Mouse (Mus musculus) limb, embryonic 10.5 days (tissue): ENCODE results near the gene Pinlyp. TPM values are rescaled to one million over a fixed set of nuclear protein-coding genes. Genes with fewer than 3 reads are reported as not detected.

ENCODE experiments used
- DNase-seq: peaks from one replicate; pipeline ENCODE4 v3.0.0-alpha.2; 2017; ENCODE audit warnings: low spot score
- H3K27ac ChIP-seq: fragments of 300-500 bp; sonication (generic); 2 replicates; pipeline ENCODE4 v1.5.1; 2016; ENCODE audit warnings: mild to moderate bottlenecking
- H3K27me3 ChIP-seq: fragments of 300-500 bp; sonication (generic); 2 replicates; pipeline ENCODE4 v1.6.1; 2016; ENCODE audit warnings: low read depth, mild to moderate bottlenecking; ENCODE audit not compliant: poor library complexity, severe bottlenecking
- H3K36me3 ChIP-seq: fragments of 300-500 bp; sonication (generic); 2 replicates; pipeline ENCODE4 v1.6.1; 2016; ENCODE audit warnings: mild to moderate bottlenecking, moderate library complexity
- H3K4me1 ChIP-seq: fragments of 300-500 bp; sonication (generic); 2 replicates; pipeline ENCODE4 v1.6.1; 2016
- H3K4me3 ChIP-seq: fragments of 300-500 bp; sonication (generic); 2 replicates; pipeline ENCODE4 v1.5.1; 2016; ENCODE audit warnings: mild to moderate bottlenecking, moderate library complexity
- H3K9me3 ChIP-seq: fragments of 300-500 bp; sonication (generic); replicated peaks from 2 replicates; pipeline ENCODE4 v1.6.1; 2016; ENCODE audit warnings: mild to moderate bottlenecking
- WGBS: fragments of 180-500 bp; shearing (Covaris S2); methylation state at CpG from one replicate; pipeline ENCODE4 v1.1.7; 2016; 5-methylcytosine and 5-hydroxymethylcytosine counted together
- polyA plus RNA-seq: library from polyadenylated mRNA; unstranded; fragments of >200 nt; fragmentation: Nextera tagmentation; extraction: Ambion mirVana; gene quantifications from 2 replicates; pipeline ENCODE4 v1.2.1, GENCODE M21; 2016

The Pinlyp gene
- polyA plus RNA-seq, 1 experiment from 2014 or later: not detected

DNA sequence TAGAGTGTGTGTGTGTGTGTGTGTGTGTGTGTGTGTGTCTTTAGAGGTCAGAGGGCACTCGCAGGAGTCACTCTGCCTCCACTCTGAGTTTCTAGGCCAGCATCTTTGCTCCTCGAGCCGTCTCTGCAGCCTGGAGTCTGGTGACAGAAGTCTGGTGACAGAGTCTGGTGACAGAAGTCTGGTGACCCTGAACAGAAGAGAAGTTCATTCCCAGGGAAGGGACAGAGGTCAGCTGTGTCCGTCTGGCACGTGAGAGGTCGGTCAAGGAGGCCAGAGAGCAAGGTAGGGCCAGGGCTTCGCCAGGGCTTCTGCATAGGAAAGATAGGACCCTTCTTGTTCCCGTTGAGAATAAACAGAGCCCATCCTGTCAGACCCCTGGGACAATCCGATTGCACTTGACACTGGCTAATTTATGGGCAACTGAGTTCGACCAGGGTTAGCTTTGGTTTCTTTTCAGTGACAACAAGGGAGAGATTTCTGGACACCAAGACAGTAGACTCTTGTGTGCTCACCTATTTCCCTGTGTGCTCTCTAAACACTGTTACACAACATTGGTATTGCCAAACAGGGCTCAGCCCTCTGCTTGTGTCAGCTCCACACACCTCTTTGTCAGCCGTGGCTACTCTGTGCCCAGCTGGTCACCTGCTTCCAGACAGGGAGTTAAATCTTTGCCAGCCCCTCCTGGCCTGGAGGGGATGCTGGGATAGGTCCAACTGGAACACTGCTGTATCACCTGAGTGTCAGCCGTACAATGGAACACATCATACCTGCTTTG lies 6.3 kb upstream of the Pinlyp start:
- H3K36me3 ChIP-seq: peaks cover 91% of the 10 kb centered on the region

DNA sequence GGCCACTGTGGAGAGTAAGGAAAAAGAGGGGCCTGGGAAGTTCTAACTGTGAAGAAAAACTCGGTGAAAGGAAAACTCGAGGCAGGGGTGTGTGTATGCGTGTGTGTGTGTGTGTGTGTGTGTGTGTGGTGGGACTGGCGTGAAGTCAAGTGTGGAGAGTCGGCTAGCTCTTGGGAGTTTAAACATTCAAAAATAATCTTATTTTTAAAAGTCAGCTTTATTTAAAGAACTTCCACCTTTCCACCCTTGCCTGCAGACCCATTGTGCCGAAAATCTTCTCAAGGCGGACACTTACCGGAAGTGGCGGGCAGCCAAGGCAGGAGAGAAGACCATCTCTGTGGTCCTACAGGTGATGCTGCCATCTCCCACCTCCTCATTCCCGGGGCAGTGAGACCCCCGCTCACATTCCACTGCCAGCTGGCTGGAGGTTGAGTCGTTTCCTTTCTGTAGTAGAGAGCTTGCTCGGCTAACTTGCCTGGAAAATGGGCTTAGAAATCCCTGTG lies 1.7 kb upstream of the Pinlyp start:
- peaks cover 49% of the 10 kb centered on the region for H3K36me3 ChIP-seq
- no peak for DNase-seq
- H3K9me3 ChIP-seq: no peaks in the 10 kb centered on the region
- no peaks in the 10 kb centered on the region for H3K27me3 ChIP-seq
- H3K4me1 ChIP-seq: peaks cover 18% of the 10 kb centered on the region
- WGBS: 38% methylated on average over 13 of the region's 13 CpGs
- H3K27ac ChIP-seq: peak overlapping the region; percentile 86
- H3K4me3 ChIP-seq: peak overlapping the region; percentile 71

More for the DNA sequence above, 6.3 kb upstream of the Pinlyp start:
- H3K27me3 ChIP-seq: no peaks in the 10 kb centered on the region
- H3K4me3 ChIP-seq: no peak overlapping the region
- H3K9me3 ChIP-seq: no peaks in the 10 kb centered on the region
- DNase-seq: no peak
- H3K4me1 ChIP-seq: peaks cover 8% of the 10 kb centered on the region
- no peak overlapping the region for H3K27ac ChIP-seq
- WGBS: 90% methylated on average over 12 of the region's 12 CpGs

GRCm38 (mm10) chr7:24546634-24547389 lies 894 bp upstream of the Pinlyp start:
- no peaks in the 10 kb centered on the region for H3K27me3 ChIP-seq
- H3K27ac ChIP-seq: peak overlapping the region; percentile 86
- peak; percentile 100 for DNase-seq
- H3K9me3 ChIP-seq: no peaks in the 10 kb centered on the region
- peaks cover 18% of the 10 kb centered on the region for H3K4me1 ChIP-seq
- under 1% methylated on average over 57 of the region's 57 CpGs for WGBS
- H3K4me3 ChIP-seq: peak overlapping the region; percentile 71
- peaks cover 41% of the 10 kb centered on the region for H3K36me3 ChIP-seq

DNA sequence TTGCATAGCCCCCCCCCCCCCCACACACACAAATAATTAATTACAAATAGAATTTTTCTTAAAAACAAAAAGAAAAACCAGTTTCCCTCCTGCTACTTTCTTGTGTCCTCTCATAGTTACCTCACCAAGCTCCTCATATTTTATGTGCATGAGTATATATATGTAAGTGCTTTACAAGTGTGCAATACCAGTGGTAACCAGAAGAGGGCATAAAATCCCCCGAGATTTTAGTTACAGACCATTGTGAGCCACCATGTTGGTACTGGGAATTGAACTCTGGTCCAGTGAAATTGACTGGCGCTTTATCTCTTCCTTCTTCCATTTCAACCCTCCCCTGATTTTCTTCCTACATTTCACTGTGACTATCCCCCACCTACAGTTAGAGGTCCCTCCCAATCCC lies 1.4 kb downstream of the Pinlyp start:
- Histone ChIP-seq H3K27me3 (no peaks in the 10 kb centered on the region), H3K27ac (no peak overlapping the region), H3K4me1 (peaks cover 22% of the 10 kb centered on the region), H3K4me3 (no peak overlapping the region), H3K36me3 (peaks cover 18% of the 10 kb centered on the region), H3K9me3 (no peaks in the 10 kb centered on the region)
- WGBS: 85% methylated on average over 2 of the region's 2 CpGs
- no peak for DNase-seq

DNA sequence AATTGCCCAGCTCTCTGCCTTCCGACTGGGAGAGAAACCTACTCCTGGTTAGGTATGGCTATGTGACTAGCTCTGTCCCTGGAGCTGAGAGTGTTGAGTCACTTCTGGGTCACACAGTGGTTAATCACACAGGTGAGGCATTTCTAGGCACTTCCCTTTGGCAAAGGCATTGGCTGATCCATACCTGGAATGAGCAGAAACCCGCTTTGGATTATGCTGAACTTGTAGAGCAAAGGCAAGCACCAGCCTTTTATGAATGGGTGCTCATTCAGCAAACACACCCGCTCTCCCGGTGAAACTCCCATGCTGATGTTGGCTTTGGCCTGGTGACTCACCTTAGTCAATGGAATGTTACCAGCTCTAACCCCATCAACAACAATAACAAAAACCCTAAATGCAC lies 6.2 kb downstream of the Pinlyp start:
- 90% methylated on average over 4 of the region's 4 CpGs for WGBS
- Histone ChIP-seq H3K27ac (no peak overlapping the region), H3K9me3 (no peaks in the 10 kb centered on the region), H3K27me3 (peaks cover 9% of the 10 kb centered on the region), H3K4me3 (no peak overlapping the region), H3K36me3 (peaks cover 19% of the 10 kb centered on the region), H3K4me1 (peaks cover 5% of the 10 kb centered on the region)
- no peak for DNase-seq

DNA sequence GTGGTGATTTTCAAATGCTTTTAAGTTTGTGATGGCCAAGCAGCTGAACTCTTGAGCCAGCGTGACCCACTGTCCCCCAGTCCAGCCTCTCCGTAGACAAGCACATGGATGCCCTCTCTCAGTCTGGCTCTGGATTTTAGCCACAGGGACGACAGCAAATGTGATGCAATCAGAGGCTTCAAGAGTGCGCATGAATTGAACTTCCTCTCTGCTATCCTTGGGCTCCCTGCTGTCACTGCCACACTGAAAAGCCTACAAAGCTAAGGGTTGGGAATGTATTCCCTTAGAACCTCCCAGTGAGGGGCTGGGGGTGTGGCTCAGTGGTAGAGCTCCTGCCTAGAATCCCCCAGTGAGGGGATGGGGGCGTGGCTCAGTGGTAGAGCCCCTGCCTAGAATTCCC lies 7.2 kb downstream of the Pinlyp start:
- WGBS: 81% methylated on average over 5 of the region's 5 CpGs
- Histone ChIP-seq H3K36me3 (peaks cover 29% of the 10 kb centered on the region), H3K9me3 (no peaks in the 10 kb centered on the region), H3K4me3 (no peak overlapping the region), H3K4me1 (peaks cover 13% of the 10 kb centered on the region), H3K27me3 (peaks cover 19% of the 10 kb centered on the region), H3K27ac (no peak overlapping the region)
- DNase-seq: no peak

DNA sequence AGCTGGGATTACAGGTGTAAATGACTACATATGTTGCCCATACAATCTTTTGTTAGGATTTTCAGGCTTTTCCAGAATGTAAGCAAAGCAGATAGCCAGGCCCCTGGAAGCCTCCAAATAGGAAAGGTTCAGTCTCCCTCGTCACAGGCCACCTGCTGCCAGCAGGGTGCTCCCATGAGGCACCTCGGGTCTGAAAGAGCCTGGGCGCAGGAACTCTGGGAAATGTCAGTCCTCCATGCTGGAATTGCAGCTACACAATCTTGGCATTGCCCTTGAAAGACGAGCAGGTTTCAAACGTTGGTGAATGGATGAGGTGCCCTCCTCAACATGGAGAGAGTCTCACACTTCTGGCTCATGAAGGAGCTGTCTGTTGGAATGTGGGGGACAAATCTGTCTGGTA lies 7.8 kb downstream of the Pinlyp start:
- WGBS: 52% methylated on average over 5 of the region's 5 CpGs
- H3K27me3 ChIP-seq: peaks cover 24% of the 10 kb centered on the region

DNA sequence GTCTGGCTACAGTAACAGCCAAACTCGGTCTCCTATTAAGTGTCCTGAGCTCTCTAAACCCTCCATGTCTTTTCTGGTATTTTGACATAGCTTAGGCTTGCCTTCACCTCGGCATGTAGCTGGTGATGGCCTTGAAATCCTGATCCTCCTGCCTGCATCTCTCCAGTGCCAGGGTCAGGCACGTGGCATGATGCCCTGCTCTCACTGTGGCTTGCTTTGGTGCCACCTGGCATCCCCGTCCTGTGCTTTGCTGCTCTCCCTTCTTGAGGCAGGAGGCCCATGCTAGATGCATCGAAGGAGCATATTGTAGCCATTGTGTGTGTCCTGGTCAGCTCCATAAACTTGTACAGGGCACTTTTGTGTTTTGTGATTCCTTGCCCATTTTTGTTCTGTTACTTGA lies 8.3 kb downstream of the Pinlyp start:
- H3K36me3 ChIP-seq: peaks cover 37% of the 10 kb centered on the region
- WGBS: 83% methylated on average over 5 of the region's 5 CpGs
- H3K4me3 ChIP-seq: no peak overlapping the region
- H3K27me3 ChIP-seq: peaks cover 30% of the 10 kb centered on the region
- no peaks in the 10 kb centered on the region for H3K9me3 ChIP-seq
- no peak overlapping the region for H3K27ac ChIP-seq
- no peak for DNase-seq
- H3K4me1 ChIP-seq: peaks cover 18% of the 10 kb centered on the region

More for the DNA sequence above, 7.8 kb downstream of the Pinlyp start:
- Histone ChIP-seq H3K36me3 (peaks cover 34% of the 10 kb centered on the region), H3K4me3 (no peak overlapping the region), H3K4me1 (peaks cover 18% of the 10 kb centered on the region), H3K27ac (no peak overlapping the region), H3K9me3 (no peaks in the 10 kb centered on the region)
- no peak for DNase-seq

- H3K9me3 ChIP-seq: no peaks in the 10 kb centered on the region
- H3K27ac ChIP-seq: no peak overlapping the region
- DNase-seq: no peak
- H3K36me3 ChIP-seq: peaks cover 41% of the 10 kb centered on the region
- no peak overlapping the region for H3K4me3 ChIP-seq
- peaks cover 23% of the 10 kb centered on the region for H3K4me1 ChIP-seq
- WGBS: 91% methylated on average over 4 of the region's 4 CpGs
- peaks cover 35% of the 10 kb centered on the region for H3K27me3 ChIP-seq
Observed at GRCm38 (mm10) chr7:24537081-24537480, 8.8 kb downstream of the Pinlyp start.

- DNase-seq: no peak
- H3K27ac ChIP-seq: peak overlapping the region; percentile 58; the same call in 1 of the 2 replicates
- WGBS: 16% methylated on average over 19 of the region's 19 CpGs
Observed at GRCm38 (mm10) chr7:24534301-24534700, 11.6 kb downstream of the Pinlyp start.

DNA sequence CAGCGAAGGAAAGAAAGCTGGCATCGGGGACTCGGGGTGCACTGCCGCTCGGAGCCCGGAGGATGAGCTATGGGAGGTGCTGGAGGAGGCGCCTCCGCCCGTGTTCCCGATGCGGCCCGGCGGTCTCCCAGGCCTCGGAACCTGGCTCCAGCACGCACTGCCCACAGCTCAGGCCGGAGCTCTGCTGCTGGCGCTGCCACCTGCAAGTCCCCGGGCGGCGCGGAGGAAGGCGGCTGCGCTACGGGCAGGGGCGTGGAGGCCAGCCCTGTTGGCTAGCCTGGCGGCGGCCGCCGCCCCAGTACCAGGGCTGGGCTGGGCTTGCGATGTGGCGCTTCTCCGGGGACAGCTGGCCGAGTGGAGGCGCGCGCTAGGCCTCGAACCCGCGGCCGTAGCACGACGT lies 12.1 kb downstream of the Pinlyp start:
- 10% methylated on average over 42 of the region's 42 CpGs for whole genome bisulfite sequencing
- peak; percentile 49 for DNase-seq
- Histone ChIP-seq H3K27ac (peak overlapping the region; percentile 58; the same call in 1 of the 2 replicates), H3K4me1 (peaks cover 39% of the 10 kb centered on the region), H3K9me3 (no peaks in the 10 kb centered on the region), H3K36me3 (peaks cover 41% of the 10 kb centered on the region), H3K4me3 (peak overlapping the region; percentile 40), H3K27me3 (peaks cover 38% of the 10 kb centered on the region)

More at GRCm38 (mm10) chr7:24534301-24534700, 11.6 kb downstream of the Pinlyp start:
- Histone ChIP-seq H3K27me3 (peaks cover 38% of the 10 kb centered on the region), H3K9me3 (no peaks in the 10 kb centered on the region), H3K4me1 (peaks cover 39% of the 10 kb centered on the region), H3K4me3 (peak overlapping the region; percentile 40), H3K36me3 (peaks cover 41% of the 10 kb centered on the region)

DNA sequence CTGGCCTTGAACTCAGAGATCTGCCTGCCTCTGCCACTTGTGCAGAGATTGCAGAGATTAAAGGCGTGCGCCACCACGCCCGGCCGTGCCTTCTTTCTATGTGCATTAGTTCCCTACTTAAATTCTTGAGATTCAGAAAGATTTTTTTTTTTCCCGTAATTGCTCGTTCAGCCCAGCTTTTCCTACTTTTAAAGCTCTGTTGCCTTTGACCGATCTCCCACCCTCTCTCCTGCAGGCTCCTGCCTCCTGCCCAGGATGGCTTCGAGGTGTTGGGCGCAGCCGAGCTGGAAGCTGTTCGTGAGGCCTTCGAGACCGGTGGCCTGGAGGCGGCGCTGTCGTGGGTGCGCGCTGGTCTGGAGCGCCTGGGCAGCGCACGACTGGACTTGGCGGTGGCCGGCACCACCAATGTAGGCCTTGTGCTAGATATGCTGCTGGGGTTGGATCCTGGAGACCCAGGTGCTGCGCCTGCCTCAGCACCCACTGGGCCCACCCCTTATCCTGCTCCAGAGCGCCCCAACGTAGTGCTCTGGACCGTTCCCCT lies 12.8 kb downstream of the Pinlyp start:
- peak overlapping the region; percentile 40 for H3K4me3 ChIP-seq
- DNase-seq: peak; percentile 38
- 55% methylated on average over 28 of the region's 28 CpGs for WGBS

More for the DNA sequence above, 12.8 kb downstream of the Pinlyp start:
- peaks cover 38% of the 10 kb centered on the region for H3K27me3 ChIP-seq
- H3K36me3 ChIP-seq: peaks cover 41% of the 10 kb centered on the region
- H3K4me1 ChIP-seq: peaks cover 39% of the 10 kb centered on the region
- H3K27ac ChIP-seq: no peak overlapping the region
- no peaks in the 10 kb centered on the region for H3K9me3 ChIP-seq
